Mouse (Mus musculus): ENCODE results near the gene Vegfd. TPM values are rescaled to one million over a fixed set of nuclear protein-coding genes. Genes with fewer than 3 reads are reported as not detected.

Vegfd gene
- total RNA-seq, 2 experiments from 2014 or later, result 38.5 to 52.0 TPM

Other genes with a start within 250 kb of the Vegfd start
- 10 to 100 TPM; 68.6 to 73.6 TPM for gene Ace2, start 234.0 kb upstream of the Vegfd start, total RNA-seq (2021)
- 1 to 10 TPM; 1.0 to 1.7 TPM for gene Bmx, start 115.2 kb upstream of the Vegfd start, total RNA-seq (2021)
- 1 to 10 TPM; 5.9 to 6.3 TPM for gene Pir, start 104.0 kb upstream of the Vegfd start, total RNA-seq (2021)
- 10 to 100 TPM; 12.0 to 14.2 TPM for gene Piga, start 46.4 kb downstream of the Vegfd start, total RNA-seq (2021)
- under 1 TPM in 1 of 2 experiments, not detected in 1; 0.62 TPM for gene Asb11, start 63.6 kb downstream of the Vegfd start, total RNA-seq (2021)
- gene Asb9, start 132.9 kb downstream of the Vegfd start, total RNA-seq (2021), result 1 to 10 TPM in 1 of 2 experiments, not detected in 1; 3.5 TPM

All from adrenal gland, postnatal 4 days (tissue).